Mouse (Mus musculus): ENCODE data around the gene Pld6. TPM values are rescaled to one million over a fixed set of nuclear protein-coding genes. Genes with fewer than 3 reads are reported as not detected.
"Not testable (repeated sequence)": the region's sequence is repeated elsewhere in the genome, so short reads cannot be mapped to it uniquely, and the experiment has no call there.

Gene Pld6
- total RNA-seq, 2 experiments from 2014 or later, result 0.21 to 0.47 TPM

- no peak for DNase-seq
Measured at GRCm38 (mm10) chr11:59745851-59746250, 41.6 kb downstream of the Pld6 start.

- no peak for DNase-seq
Measured at GRCm38 (mm10) chr11:59744374-59744773, 43.1 kb downstream of the Pld6 start.

- no peak for DNase-seq
Measured at GRCm38 (mm10) chr11:59743712-59744111, 43.7 kb downstream of the Pld6 start.

GRCm38 (mm10) chr11:59743307-59743706 lies 44.1 kb downstream of the Pld6 start:
- DNase-seq, result no peak

- DNase-seq, result no peak
Measured at GRCm38 (mm10) chr11:59741915-59742314, 45.5 kb downstream of the Pld6 start.

- DNase-seq, result no peak
Measured at GRCm38 (mm10) chr11:59739996-59740395, 47.4 kb downstream of the Pld6 start.

- DNase-seq, result no peak
Measured at GRCm38 (mm10) chr11:59737250-59737649, 50.2 kb downstream of the Pld6 start.

GRCm38 (mm10) chr11:59735938-59736337 lies 51.5 kb downstream of the Pld6 start:
- not testable (repeated sequence) for DNase-seq

- DNase-seq, result no peak
Measured at GRCm38 (mm10) chr11:59734335-59734734, 53.1 kb downstream of the Pld6 start.

Other genes starting within 250 kb of the Pld6 start
- under 1 TPM; 0.28 to 0.45 TPM for gene Nlrp3, start 246.1 kb downstream of the Pld6 start, total RNA-seq (2021)
- not detected for gene Olfr222, start 211.4 kb downstream of the Pld6 start, total RNA-seq (2021)
- gene Olfr223, start 194.4 kb downstream of the Pld6 start, total RNA-seq (2021), result not detected
- 100 to 1,000 TPM; 139 to 166 TPM for gene Mprip, start 126.3 kb downstream of the Pld6 start, total RNA-seq (2021)
- gene Flcn, start 22.4 kb upstream of the Pld6 start, total RNA-seq (2021), result 10 to 100 TPM; 25.5 to 27.0 TPM
- 10 to 100 TPM; 15.7 to 19.2 TPM for gene Nt5m, start 51.8 kb upstream of the Pld6 start, total RNA-seq (2021)
- gene Cops3, start 52.2 kb upstream of the Pld6 start, total RNA-seq (2021), result 10 to 100 TPM; 72.7 to 75.2 TPM
- gene Med9, start 160.6 kb upstream of the Pld6 start, total RNA-seq (2021), result 10 to 100 TPM; 17.1 to 18.1 TPM
- gene Rasd1, start 177.3 kb upstream of the Pld6 start, total RNA-seq (2021), result 1 to 10 TPM; 1.5 to 3.0 TPM

Data from gastrocnemius, postnatal 10 days (tissue).